Mouse (Mus musculus): ENCODE measurements around the gene Npas1.

DNA sequence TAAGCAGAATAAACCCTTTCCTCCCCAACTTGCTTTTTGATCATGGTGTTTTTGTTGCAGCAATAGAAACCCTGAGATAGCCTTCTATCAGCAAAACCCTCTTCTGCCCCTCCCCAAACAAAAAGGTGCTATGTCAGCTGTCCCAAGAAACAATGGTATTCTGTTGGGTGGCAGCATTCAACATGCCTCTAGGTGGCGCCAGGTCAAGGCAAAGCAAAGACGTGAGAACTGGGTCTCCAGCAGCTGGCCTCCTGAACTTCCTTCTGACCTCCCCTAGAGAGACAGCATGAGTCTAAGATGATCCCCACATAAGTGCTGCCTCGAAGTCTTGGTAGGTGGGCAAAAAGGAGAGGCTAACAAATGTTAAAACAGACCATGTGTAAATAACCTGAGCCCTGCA lies 29.8 kb upstream of the Npas1 start:
- peak; percentile 79 for TF ChIP-seq MAFK (IDR thresholded peaks at IDR 0.05; ENCODE audit: insufficient read depth, low read depth, low read length)
- no peak for TF ChIP-seq HCFC1 (IDR thresholded peaks at IDR 0.05; ENCODE audit: borderline replicate concordance, insufficient read depth, low read length)
- TF ChIP-seq ZC3H11A (IDR thresholded peaks at IDR 0.05; ENCODE audit: borderline replicate concordance, low read depth, low read length) = no peak
- TF ChIP-seq CHD2 (IDR thresholded peaks at IDR 0.05; ENCODE audit: low read depth, low read length) = no peak
